Mouse (Mus musculus): Measurements from ENCODE around the gene Cul9.

DNA sequence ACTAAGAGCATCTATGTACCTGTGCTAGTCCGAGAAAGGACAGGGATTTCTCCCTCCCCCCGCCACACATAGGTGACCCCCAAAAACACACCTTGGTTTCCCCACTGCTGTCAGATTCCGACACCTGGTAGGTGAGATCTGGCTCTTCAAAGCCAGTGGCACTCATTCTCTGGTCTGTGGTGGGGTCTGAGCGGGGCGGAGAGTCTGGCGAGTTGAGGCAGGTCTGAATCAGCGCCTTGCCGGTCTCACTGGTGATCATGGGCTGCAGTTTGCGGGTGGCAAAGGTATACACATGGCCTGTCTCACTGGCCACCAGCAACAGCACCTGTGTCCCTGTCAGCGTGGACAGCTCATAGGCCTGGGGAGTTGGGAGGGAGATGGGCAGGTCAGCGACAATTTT lies 7.3 kb upstream of the Cul9 start:
- TF ChIP-seq CTCF (IDR thresholded peaks at IDR 0.05; ENCODE audit: borderline replicate concordance, control insufficient read depth, extremely low read depth, insufficient read depth, low read length, poor library complexity) (no peak), POLR2A (IDR thresholded peaks at IDR 0.05; ENCODE audit: control insufficient read depth, extremely low read depth, insufficient read depth, low read length, poor library complexity) (no peak)

Data from thymus, adult 2 months (tissue).